ENCODE assay signal across 19 mouse cellular contexts in genomic region chr12:108448396-108448795, GRCm38 (mm10).
DNase-seq lines count a peak whose midpoint lies in the region; ATAC-seq and TF ChIP-seq lines count a peak whose summit lies in the region.
"Had no signal": no experiment of that assay in that cellular context is flagged by ENCODE, and none has a peak within 500 bp of the region (broad histone marks: within the 10 kb centered on the region; RNA-seq: fewer than 3 reads in every experiment).

No protein-coding gene starts in this region.

- no peak overlapping the region for H3ac ChIP-seq in C2C12 (ENCODE audit: control insufficient read depth, insufficient read length, low read depth)

- peak; percentile 21 for DNase-seq in adrenal gland, adult 2 months
- no peak for DNase-seq in adrenal gland, postnatal 10 days
- peak; percentile 54 for DNase-seq in 416B (ENCODE audit: low read depth)
- DNase-seq in stomach, postnatal 0 days (ENCODE audit: low spot score): no peak
- DNase-seq in heart, postnatal 36 days: no peak
- no peak for DNase-seq in cerebellum, postnatal 25 days
- DNase-seq: adrenal gland, postnatal 25 days; B cell, adult 2 months; cerebellum, adult 11 months; cerebellum, adult 18-20 months; cerebellum, adult 8-10 months; cerebellum, adult 9-11 months; cerebellum, postnatal 14 days; forebrain, postnatal 0 days had no signal

- WGBS in stomach, postnatal 0 days: 77% methylated on average over 7 of the region's 7 CpGs

- H3K27me3 ChIP-seq in C2C12 (ENCODE audit: control insufficient read depth, insufficient read depth, insufficient read length): no peaks in the 10 kb centered on the region
- no peaks in the 10 kb centered on the region for H3K27me3 ChIP-seq in stomach, postnatal 0 days (ENCODE audit: control insufficient read depth, insufficient read depth, low read length)
- H3K27me3 ChIP-seq: embryonic facial prominence, embryonic 12.5 days; forebrain, embryonic 13.5 days; forebrain, embryonic 15.5 days had no signal

- H3K36me3 ChIP-seq in C2C12 (ENCODE audit: control insufficient read depth, insufficient read depth): peaks cover 13% of the 10 kb centered on the region
- no peaks in the 10 kb centered on the region for H3K36me3 ChIP-seq in stomach, postnatal 0 days (ENCODE audit: control insufficient read depth, insufficient read depth, low read length)
- H3K36me3 ChIP-seq: embryonic facial prominence, embryonic 10.5 days; embryonic facial prominence, embryonic 12.5 days; forebrain, embryonic 15.5 days had no signal

- no peak for TF ChIP-seq EP300 in stomach, postnatal 0 days (optimal IDR thresholded peaks at IDR 0.05)

- peaks cover 59% of the 10 kb centered on the region for H3K79me3 ChIP-seq in C2C12 (ENCODE audit: low read depth)

- no peak overlapping the region for H3K9ac ChIP-seq in stomach, postnatal 0 days (ENCODE audit: low read length)
- H3K9ac ChIP-seq: embryonic facial prominence, embryonic 12.5 days; forebrain, embryonic 13.5 days; forebrain, embryonic 15.5 days; forebrain, postnatal 0 days had no signal

- H3K27ac ChIP-seq in stomach, postnatal 0 days (replicated peaks): no peak overlapping the region
- H3K27ac ChIP-seq: embryonic facial prominence, embryonic 10.5 days; embryonic facial prominence, embryonic 12.5 days; forebrain, embryonic 13.5 days; forebrain, embryonic 15.5 days had no signal

- no peaks in the 10 kb centered on the region for H3K9me3 ChIP-seq in stomach, postnatal 0 days (ENCODE audit: control insufficient read depth, low read length)
- H3K9me3 ChIP-seq: embryonic facial prominence, embryonic 10.5 days; embryonic facial prominence, embryonic 12.5 days; forebrain, embryonic 13.5 days; forebrain, embryonic 15.5 days had no signal

- peaks cover 10% of the 10 kb centered on the region; the same call in 1 of the 2 replicates for H3K4me1 ChIP-seq in stomach, postnatal 0 days (replicated peaks; ENCODE audit: control insufficient read depth, insufficient read depth)

- peak overlapping the region; percentile 6 for H3K4me3 ChIP-seq in C2C12 (ENCODE audit: insufficient read depth, poor library complexity, severe bottlenecking)
- no peak overlapping the region for H3K4me3 ChIP-seq in stomach, postnatal 0 days (ENCODE audit: low read depth, low read length)
- H3K4me3 ChIP-seq: embryonic facial prominence, embryonic 10.5 days; embryonic facial prominence, embryonic 12.5 days; forebrain, embryonic 13.5 days; forebrain, embryonic 15.5 days had no signal

- peaks cover 96% of the 10 kb centered on the region for H3K79me2 ChIP-seq in C2C12 (ENCODE audit: control insufficient read depth, insufficient read depth)

- 0 out of 2 replicates have a peak, but pooled peaks have one; percentile 33 for ATAC-seq in stomach, postnatal 0 days (ENCODE audit: low FRiP score, low TSS enrichment)
- ATAC-seq: forebrain, embryonic 13.5 days; forebrain, embryonic 15.5 days; forebrain, postnatal 0 days had no signal

- H3K4me2 ChIP-seq in stomach, postnatal 0 days (replicated peaks; ENCODE audit: low read depth): no peak overlapping the region
- H3K4me2 ChIP-seq: embryonic facial prominence, embryonic 12.5 days; forebrain, embryonic 13.5 days; forebrain, embryonic 15.5 days had no signal

- no peak for TF ChIP-seq CTCF in C2C12 (IDR thresholded peaks at IDR 0.05; ENCODE audit: control insufficient read depth, insufficient read depth, insufficient read length)
- TF ChIP-seq CTCF in stomach, postnatal 0 days (IDR thresholded peaks at IDR 0.05; ENCODE audit: low read depth): no peak

- intact Hi-C loops in heart, postnatal 36 days (cut with DNase I): no loop called here

TF ChIP-seq in C2C12, 6 proteins besides CTCF, POLR2A, EP300 and RAD21:
- no peak for TF ChIP-seq MYOD1 (IDR thresholded peaks at IDR 0.05; ENCODE audit: control insufficient read depth, insufficient read length, low read depth)
- no peak for TF ChIP-seq CEBPB (IDR thresholded peaks at IDR 0.05; ENCODE audit: low read depth)

Comparison
In these comparisons a context has a peak if more than half of its experiments do, and no peak if none do; other contexts are left out.
1. DNase-seq: peak in adrenal gland, adult 2 months (single experiment) and 416B (single experiment); none in adrenal gland, postnatal 10 days (single experiment), stomach, postnatal 0 days (single experiment), heart, postnatal 36 days (0 of 2) and cerebellum, postnatal 25 days (0 of 2).